Mouse (Mus musculus) subcutaneous adipose tissue, adult 2 months (tissue): ENCODE results near the gene Inf2. TPM values are rescaled to one million over a fixed set of nuclear protein-coding genes. Genes with fewer than 3 reads are reported as not detected.

Experiments used
- polyA plus RNA-seq: library from polyadenylated mRNA; depleted of rRNA; stranded (reverse); fragments of >200 nt; gene quantifications from 2 replicates; pipeline ENCODE4 v1.2.3, GENCODE M21; 2012; ENCODE audit warnings: low replicate concordance; rRNA removed

Gene Inf2
- polyA plus RNA-seq, result 41.8 and 55.4 TPM in 2 replicates

DNA sequence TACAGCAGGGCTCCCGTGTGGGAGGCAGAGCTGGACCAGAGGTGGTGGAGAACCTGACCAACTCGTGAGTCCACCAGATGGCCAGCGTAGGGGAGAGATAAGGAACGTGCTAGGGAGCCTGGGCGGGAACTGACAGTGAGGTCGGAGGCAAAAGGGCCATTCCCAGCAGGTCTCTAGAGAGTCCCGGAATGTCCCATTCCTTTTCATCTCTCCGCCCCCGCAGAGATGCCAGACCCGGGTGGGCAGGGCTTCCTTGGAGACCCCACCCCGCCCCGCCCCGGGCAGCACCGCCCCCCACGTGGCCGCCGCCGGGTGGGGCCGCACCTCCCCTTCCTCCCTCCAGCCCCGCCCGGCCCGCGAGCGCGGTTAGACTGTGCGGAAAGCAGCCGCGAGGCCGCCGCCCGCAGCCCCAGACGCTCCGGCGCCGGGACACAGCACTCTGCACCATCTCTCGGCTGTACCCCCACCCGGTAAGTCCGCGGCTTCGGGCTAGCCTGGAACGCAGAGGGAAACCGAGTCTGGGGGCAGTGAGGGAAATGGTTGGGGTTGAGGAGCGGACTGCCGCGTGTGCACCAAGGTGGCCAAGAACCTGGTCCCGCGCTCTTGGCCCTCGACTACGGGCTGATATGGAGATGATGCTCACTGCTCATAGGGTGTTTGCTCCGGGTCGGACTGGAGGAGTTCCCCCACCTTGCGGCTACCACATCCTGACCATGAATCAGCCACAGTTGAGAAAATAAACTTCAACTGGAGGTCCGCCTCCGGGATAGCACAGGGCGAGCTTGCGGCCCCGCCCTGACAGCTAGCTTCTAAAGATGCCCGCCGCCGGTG lies at the start of gene Inf2:
TSS of gene Inf2 (plus strand) at position 359 of the 831 bp plus-strand sequence.

GRCm38 (mm10) chr12:112619686-112620353 lies 31.2 kb downstream of the Inf2 start, which contains the start of gene Adssl1:
Adssl1 (plus strand) TSS chr12:112620045.

GRCm38 (mm10) chr12:112644180-112644854 lies 55.7 kb downstream of the Inf2 start, which contains the start of gene Siva1:
Siva1 (plus strand) TSS chr12:112644679.

Other genes starting within 250 kb of the Inf2 start
- gene A530016L24Rik, start 99.3 kb upstream of the Inf2 start, polyA plus RNA-seq, result 206 and 328 TPM in 2 replicates
- gene Tmem179, start 72.0 kb upstream of the Inf2 start, polyA plus RNA-seq, result 0.46 and 1.2 TPM in 2 replicates
- gene Adssl1, start 31.3 kb downstream of the Inf2 start, polyA plus RNA-seq, result 3.8 and 4.1 TPM in 2 replicates
- gene Siva1, start 55.9 kb downstream of the Inf2 start, polyA plus RNA-seq, result 29.3 and 62.9 TPM in 2 replicates
- 114 and 224 TPM in 2 replicates for gene Akt1, start 86.1 kb downstream of the Inf2 start, polyA plus RNA-seq
- gene Zbtb42, start 90.0 kb downstream of the Inf2 start, polyA plus RNA-seq, result 7.7 and 19.2 TPM in 2 replicates
- 13.5 and 57.5 TPM in 2 replicates for gene Cep170b, start 131.7 kb downstream of the Inf2 start, polyA plus RNA-seq
- 79.4 and 110 TPM in 2 replicates for gene Pld4, start 171.9 kb downstream of the Inf2 start, polyA plus RNA-seq
- gene Ahnak2, start 213.9 kb downstream of the Inf2 start, polyA plus RNA-seq, result 16.4 and 31.6 TPM in 2 replicates
- 2.2 and 7.1 TPM in 2 replicates for gene Clba1, start 220.2 kb downstream of the Inf2 start, polyA plus RNA-seq
- gene Cdca4, start 240.6 kb downstream of the Inf2 start, polyA plus RNA-seq, result 11.3 and 32.5 TPM in 2 replicates